Comparison of ENCODE assay signal across 23 mouse cellular contexts in genomic region chr9:24421888-24422287, GRCm38 (mm10).
DNase-seq lines count a peak whose midpoint lies in the region; TF ChIP-seq lines count a peak whose summit lies in the region.
"Had no signal": no experiment of that assay in that cellular context is flagged by ENCODE, and none has a peak within 500 bp of the region (broad histone marks: within the 10 kb centered on the region; RNA-seq: fewer than 3 reads in every experiment).

No protein-coding gene starts in this region.

- no peaks in the 10 kb centered on the region for H3K27me3 ChIP-seq in cerebellum, adult 2 months (ENCODE audit: control insufficient read depth, insufficient read depth, low read length)
- H3K27me3 ChIP-seq: embryonic facial prominence, embryonic 15.5 days; forebrain, embryonic 15.5 days; heart, embryonic 15.5 days had no signal

- no peaks in the 10 kb centered on the region for H3K9me3 ChIP-seq in ES-E14 (ENCODE audit: control insufficient read depth, insufficient read depth, low read depth, low read length)
- H3K9me3 ChIP-seq: embryonic facial prominence, embryonic 15.5 days; forebrain, embryonic 10.5 days; forebrain, embryonic 15.5 days; heart, embryonic 15.5 days had no signal

- no peak overlapping the region for H3K9ac ChIP-seq in ES-E14 (ENCODE audit: insufficient read depth, low read depth, low read length, poor library complexity, severe bottlenecking)
- H3K9ac ChIP-seq: embryonic facial prominence, embryonic 15.5 days; forebrain, embryonic 15.5 days; heart, embryonic 15.5 days; hindbrain, embryonic 14.5 days had no signal

- H3K4me1 ChIP-seq in cerebellum, adult 2 months (ENCODE audit: control insufficient read depth, insufficient read depth, low read length) = peaks cover 11% of the 10 kb centered on the region
- no peaks in the 10 kb centered on the region for H3K4me1 ChIP-seq in ES-E14 (ENCODE audit: control insufficient read depth in 2 of 2, insufficient read depth in 2 of 2, low read length in 2 of 2, poor library complexity in 1 of 2)
- H3K4me1 ChIP-seq: embryonic facial prominence, embryonic 15.5 days; forebrain, embryonic 10.5 days; forebrain, embryonic 15.5 days had no signal

- TF ChIP-seq CTCF in cerebellum, adult 2 months (IDR thresholded peaks at IDR 0.05; ENCODE audit: borderline replicate concordance, insufficient read depth, low read depth, low read length) = no peak
- no peak for TF ChIP-seq CTCF in brain, embryonic 14.5 days (IDR thresholded peaks at IDR 0.05; ENCODE audit: borderline replicate concordance, extremely low read depth, insufficient read depth, insufficient read length)

- no peak for TF ChIP-seq POLR2A in cerebellum, adult 2 months (IDR thresholded peaks at IDR 0.05; ENCODE audit: borderline replicate concordance, insufficient read depth, low read length)
- no peak for TF ChIP-seq POLR2A in brain, embryonic 14.5 days (IDR thresholded peaks at IDR 0.05; ENCODE audit: borderline replicate concordance, extremely low read depth, insufficient read depth, insufficient read length, poor library complexity, severe bottlenecking)

- in situ Hi-C loops in ES-E14 (cut with MboI; ENCODE audit: low sequenced_read_pairs in 2 of 2, unreplicated experiment in 2 of 2) = no loop called here

- no peak overlapping the region for H3K4me3 ChIP-seq in cerebellum, adult 2 months (replicated peaks; ENCODE audit: insufficient read depth, low read depth, low read length)
- H3K4me3 ChIP-seq in ES-E14 (ENCODE audit: insufficient read depth in 1 of 2, low read depth in 1 of 2, low read length in 2 of 2, poor library complexity in 1 of 2, severe bottlenecking in 1 of 2) = no peak overlapping the region
- H3K4me3 ChIP-seq: embryonic facial prominence, embryonic 15.5 days; erythroblast, embryonic 14.5 days; forebrain, embryonic 10.5 days; forebrain, embryonic 15.5 days; heart, embryonic 15.5 days had no signal

- H3K27ac ChIP-seq in cerebellum, adult 2 months (ENCODE audit: insufficient read depth, low read length) = no peak overlapping the region
- H3K27ac ChIP-seq in ES-E14 (ENCODE audit: insufficient read depth, low read depth, low read length, poor library complexity, severe bottlenecking) = 0 out of 2 replicates have a peak overlapping the region, but pooled peaks have one; percentile 28
- H3K27ac ChIP-seq: embryonic facial prominence, embryonic 15.5 days; forebrain, embryonic 10.5 days; forebrain, embryonic 15.5 days; heart, embryonic 15.5 days; hindbrain, embryonic 14.5 days had no signal

- 75% methylated on average over 1 of the region's 1 CpGs for WGBS in cerebellum, adult 2 months

- peak; percentile 53 to 59 for DNase-seq in cerebellum, postnatal 10 days
- DNase-seq in cerebellum, adult 2 months = no peak
- DNase-seq in left cerebral cortex, postnatal 4 days = peak; percentile 22
- DNase-seq in left cerebral cortex, postnatal 14 days (ENCODE audit: low spot score in 2 of 2) = no peak
- DNase-seq in ES-E14 (ENCODE audit: low read depth, low spot score) = no peak
- peak; percentile 36 for DNase-seq in brain, embryonic 14.5 days (ENCODE audit: low read depth)
- DNase-seq in kidney, postnatal 10 days = no peak
- DNase-seq in layer of hippocampus, postnatal 10 days (ENCODE audit: low spot score in 2 of 2) = no peak
- DNase-seq: adrenal gland, adult 8-10 months; adrenal gland, postnatal 36 days; B cell, adult 2 months; cerebellum, adult 11 months; cerebellum, adult 9-11 months; embryo, embryonic 11 days; gastrocnemius, postnatal 10 days; heart, adult 18-20 months; heart, postnatal 14 days had no signal

- intact Hi-C loops in left cerebral cortex, postnatal 4 days (cut with DNase I) = no loop called here
- intact Hi-C loops in left cerebral cortex, postnatal 14 days (cut with DNase I) = no loop called here

- peaks cover 18% of the 10 kb centered on the region for H3K36me3 ChIP-seq in ES-E14 (ENCODE audit: control insufficient read depth, insufficient read depth, low read length, poor library complexity, severe bottlenecking)
- H3K36me3 ChIP-seq: heart, embryonic 15.5 days had no signal

TF ChIP-seq in ES-E14, 5 proteins besides CTCF, POLR2A, EP300 and RAD21:
- TF ChIP-seq HCFC1 (IDR thresholded peaks at IDR 0.05; ENCODE audit: borderline replicate concordance, insufficient read depth, low read length) (no peak), ZNF384 (IDR thresholded peaks at IDR 0.05; ENCODE audit: low read depth, low read length) (no peak), ZC3H11A (IDR thresholded peaks at IDR 0.05; ENCODE audit: borderline replicate concordance, low read depth, low read length) (no peak), CHD2 (IDR thresholded peaks at IDR 0.05; ENCODE audit: low read depth, low read length) (no peak), MAFK (IDR thresholded peaks at IDR 0.05; ENCODE audit: insufficient read depth, low read depth, low read length) (no peak)

Comparison
In these comparisons a context has a peak if more than half of its experiments do, and no peak if none do; other contexts are left out.
1. DNase-seq: peak in cerebellum, postnatal 10 days (2 of 2), left cerebral cortex, postnatal 4 days (single experiment) and brain, embryonic 14.5 days (single experiment); none in cerebellum, adult 2 months (0 of 2), left cerebral cortex, postnatal 14 days (0 of 2), ES-E14 (single experiment), kidney, postnatal 10 days (single experiment) and layer of hippocampus, postnatal 10 days (0 of 2).